Mouse (Mus musculus) gonadal fat pad, adult 2 months (tissue): ENCODE measurements around the gene Igdcc4. TPM values are rescaled to one million over a fixed set of nuclear protein-coding genes. Genes with fewer than 3 reads are reported as not detected.

Experiments used
- polyA plus RNA-seq: library from polyadenylated mRNA; depleted of rRNA; stranded (reverse); fragments of >200 nt; gene quantifications from 2 replicates; pipeline ENCODE4 v1.2.3, GENCODE M21; 2012; rRNA removed

The Igdcc4 gene
- polyA plus RNA-seq, 1 experiment = 2.9 TPM

Other genes starting within 250 kb of the Igdcc4 start
- gene Slc24a1, start 149.9 kb upstream of the Igdcc4 start, polyA plus RNA-seq = 0.04 TPM in 2 replicates
- 17.1 and 17.7 TPM in 2 replicates for gene Ints14, start 140.6 kb upstream of the Igdcc4 start, polyA plus RNA-seq
- 36.9 and 43.2 TPM in 2 replicates for gene Hacd3, start 79.8 kb upstream of the Igdcc4 start, polyA plus RNA-seq
- 44.8 and 55.8 TPM in 2 replicates for gene Dpp8, start 69.1 kb upstream of the Igdcc4 start, polyA plus RNA-seq
- 0.43 and 0.77 TPM in 2 replicates for gene Igdcc3, start 39.7 kb downstream of the Igdcc4 start, polyA plus RNA-seq
- 12.9 and 18.3 TPM in 2 replicates for gene Parp16, start 93.9 kb downstream of the Igdcc4 start, polyA plus RNA-seq
- 21.1 and 31.7 TPM in 2 replicates for gene Cilp, start 163.7 kb downstream of the Igdcc4 start, polyA plus RNA-seq
- 11.5 and 11.6 TPM in 2 replicates for gene Clpx, start 192.8 kb downstream of the Igdcc4 start, polyA plus RNA-seq
- 6.5 and 9.1 TPM in 2 replicates for gene Pdcd7, start 244.6 kb downstream of the Igdcc4 start, polyA plus RNA-seq